Mouse (Mus musculus): ENCODE results near the gene Abcf2. TPM values are rescaled to one million over a fixed set of nuclear protein-coding genes. Genes with fewer than 3 reads are reported as not detected.

The Abcf2 gene
- 10 to 100 TPM; 30.4 to 32.8 TPM for total RNA-seq (2023)

GRCm38 (mm10) chr5:24577183-24577929, at the start of gene Abcf2:
Abcf2 (minus strand) TSS chr5:24577467.

GRCm38 (mm10) chr5:24623986-24624821, 46.9 kb upstream of the Abcf2 start, which contains the start of gene Smarcd3:
Smarcd3 (minus strand) TSS chr5:24624411.

DNA sequence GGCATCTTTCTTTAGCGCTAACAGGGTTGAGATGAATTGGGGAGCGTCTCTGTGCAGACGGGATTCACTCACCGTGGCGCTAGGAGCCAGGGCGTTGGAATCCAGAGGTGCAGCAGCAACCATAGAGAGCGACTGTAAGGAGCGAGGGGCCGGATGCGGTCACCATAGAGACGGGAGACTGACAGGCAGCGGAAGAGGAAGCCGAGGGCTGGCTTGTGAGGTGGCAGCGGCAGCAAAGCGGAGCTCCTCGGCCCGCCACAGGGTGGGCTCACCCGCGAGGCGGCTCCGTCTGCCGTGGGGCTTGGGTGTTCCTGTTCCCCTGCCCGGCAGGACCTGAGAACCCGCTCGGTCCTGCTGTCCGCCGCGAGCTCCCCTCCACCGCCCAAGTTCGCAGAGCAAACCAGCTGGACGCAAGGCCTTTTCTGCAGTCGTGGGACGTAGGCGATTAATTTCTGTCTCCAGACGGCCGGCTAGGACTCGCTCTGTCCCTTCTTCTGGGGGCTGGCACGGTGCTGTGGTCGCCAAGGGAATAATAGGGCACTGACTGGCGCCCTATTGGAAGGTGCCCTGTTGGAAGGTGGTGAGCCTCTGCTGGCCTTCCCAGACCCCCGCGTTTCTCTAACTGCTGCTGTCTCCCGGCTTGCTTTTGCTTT, 9.4 kb upstream of the Abcf2 start, which contains the start of gene Chpf2:
TSS of gene Chpf2 (plus strand) at position 195 of the 653 bp plus-strand sequence.

GRCm38 (mm10) chr5:24556709-24557108, 20.6 kb downstream of the Abcf2 start, which contains the start of gene 4931409K22Rik:
4931409K22Rik (minus strand) TSS chr5:24556809.

GRCm38 (mm10) chr5:24540387-24541143, 36.7 kb downstream of the Abcf2 start, which contains the start of gene Asb10:
Asb10 (minus strand) TSS chr5:24540978.

DNA sequence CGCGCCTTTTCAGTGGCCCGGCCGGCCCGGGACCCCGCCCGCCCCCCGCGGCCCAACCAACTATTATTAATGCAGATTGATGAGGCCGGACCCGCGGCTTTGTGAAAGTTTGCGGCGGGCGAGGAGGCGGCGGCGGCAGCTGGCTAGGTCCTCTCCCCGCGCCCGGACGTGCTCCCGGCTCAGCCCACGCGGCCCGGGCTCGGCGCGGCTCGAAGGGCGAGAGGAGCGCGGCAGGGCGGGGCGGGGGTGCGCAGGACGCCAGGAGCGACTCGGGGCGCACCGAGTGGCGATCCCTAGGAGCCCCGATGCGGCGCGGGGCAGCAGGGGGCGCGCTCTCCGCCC, 50.4 kb downstream of the Abcf2 start, which contains the start of gene Gbx1:
TSS of gene Gbx1 (minus strand) at position 314 of the 342 bp plus-strand sequence.

Other genes starting within 250 kb of the Abcf2 start
- gene Kcnh2, start 225.9 kb downstream of the Abcf2 start, total RNA-seq (2023) = not detected
- under 1 TPM; 0.18 to 0.21 TPM for gene Nos3, start 212.7 kb downstream of the Abcf2 start, total RNA-seq (2023)
- gene Atg9b, start 185.3 kb downstream of the Abcf2 start, total RNA-seq (2023) = 1 to 10 TPM; 1.4 TPM
- 10 to 100 TPM; 11.2 to 12.7 TPM for gene Abcb8, start 183.8 kb downstream of the Abcf2 start, total RNA-seq (2023)
- gene Asic3, start 164.1 kb downstream of the Abcf2 start, total RNA-seq (2023) = under 1 TPM in 1 of 2 experiments, not detected in 1; 0.26 TPM
- gene Cdk5, start 153.9 kb downstream of the Abcf2 start, total RNA-seq (2023) = 10 to 100 TPM; 23.1 to 32.0 TPM
- gene Slc4a2, start 153.6 kb downstream of the Abcf2 start, total RNA-seq (2023) = 10 to 100 TPM; 59.6 to 65.9 TPM
- 10 to 100 TPM; 44.0 to 59.8 TPM for gene Fastk, start 132.2 kb downstream of the Abcf2 start, total RNA-seq (2023)
- 10 to 100 TPM; 19.3 to 19.6 TPM for gene Tmub1, start 129.6 kb downstream of the Abcf2 start, total RNA-seq (2023)
- 10 to 100 TPM; 58.6 to 61.2 TPM for gene Agap3, start 125.3 kb downstream of the Abcf2 start, total RNA-seq (2023)
- gene Gbx1, start 50.3 kb downstream of the Abcf2 start, total RNA-seq (2023) = not detected
- not detected for gene Asb10, start 36.5 kb downstream of the Abcf2 start, total RNA-seq (2023)
- not detected for gene 4931409K22Rik, start 20.7 kb downstream of the Abcf2 start, total RNA-seq (2023)
- 10 to 100 TPM; 29.1 to 31.1 TPM for gene Chpf2, start 9.3 kb upstream of the Abcf2 start, total RNA-seq (2023)
- gene Smarcd3, start 46.9 kb upstream of the Abcf2 start, total RNA-seq (2023) = not detected
- 10 to 100 TPM; 66.8 to 74.7 TPM for gene Nub1, start 108.1 kb upstream of the Abcf2 start, total RNA-seq (2023)
- gene Wdr86, start 153.3 kb upstream of the Abcf2 start, total RNA-seq (2023) = under 1 TPM in 1 of 2 experiments, not detected in 1; 0.27 TPM
- gene Crygn, start 180.5 kb upstream of the Abcf2 start, total RNA-seq (2023) = 1 to 10 TPM in 1 of 2 experiments, not detected in 1; 1.5 TPM